Mouse (Mus musculus): ENCODE results near the gene Bub1b. TPM values are rescaled to one million over a fixed set of nuclear protein-coding genes. Genes with fewer than 3 reads are reported as not detected.
A peak's percentile ranks its signal among the peaks of the same experiment; 100 is the strongest.

Gene Bub1b
- polyA plus RNA-seq (2017; shearing (Covaris generic)) = 10 to 100 TPM; 11.4 to 18.8 TPM

- peak; percentile 99 for ATAC-seq
Observed at GRCm38 (mm10) chr2:118597673-118598568, at the start of gene Bub1b. Gene Bub1b (plus strand): TSS chr2:118598211.

DNA sequence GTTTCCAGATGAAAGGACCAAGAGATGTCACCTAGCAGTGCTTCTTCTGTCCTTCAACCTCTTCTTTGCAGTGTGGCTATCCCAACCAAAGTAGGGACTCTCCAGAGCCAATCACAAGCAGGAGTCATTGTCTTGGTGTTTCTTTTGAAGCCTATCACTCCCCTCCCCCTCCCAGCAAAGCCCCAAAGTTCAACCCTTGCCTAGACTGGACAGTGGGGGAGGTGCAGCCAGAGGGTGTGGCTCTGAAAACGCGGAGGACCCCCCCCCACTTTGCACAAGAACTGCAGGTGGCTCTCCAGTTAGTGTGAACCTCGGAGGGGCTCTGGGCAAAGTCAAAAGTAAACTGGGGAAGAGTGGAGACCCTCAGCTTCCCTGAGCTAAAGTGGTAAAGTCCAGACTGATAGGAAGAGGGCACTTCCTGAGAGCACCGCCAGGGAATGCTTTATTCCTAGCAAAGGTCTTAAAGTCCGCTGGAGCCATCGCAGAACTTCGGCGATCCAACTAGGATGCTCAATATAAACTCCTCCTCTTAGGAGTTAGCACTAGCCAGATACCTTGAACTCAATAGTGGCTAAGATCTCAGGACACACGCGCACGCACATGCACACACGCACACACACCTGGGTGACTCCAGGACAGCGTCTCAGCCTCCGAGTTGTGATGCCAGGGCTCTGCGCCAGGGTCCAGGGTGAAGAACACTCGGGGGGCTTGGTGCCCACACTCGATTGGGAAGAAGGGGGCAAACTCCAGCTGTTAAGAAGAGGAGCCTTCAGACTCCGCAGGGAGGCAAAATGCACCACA lies 49.4 kb upstream of the Bub1b start:
- ATAC-seq = no peak

GRCm38 (mm10) chr2:118549507-118550473 lies 48.2 kb upstream of the Bub1b start, which contains the start of gene Bmf:
Gene Bmf (minus strand): TSS chr2:118549687.
- no peak for ATAC-seq

- ATAC-seq = no peak
Observed at GRCm38 (mm10) chr2:118551606-118552005, 46.4 kb upstream of the Bub1b start.

- ATAC-seq = peak; percentile 86
Observed at GRCm38 (mm10) chr2:118554356-118554990, 43.5 kb upstream of the Bub1b start.

GRCm38 (mm10) chr2:118558426-118558825 lies 39.6 kb upstream of the Bub1b start:
- no peak for ATAC-seq

DNA sequence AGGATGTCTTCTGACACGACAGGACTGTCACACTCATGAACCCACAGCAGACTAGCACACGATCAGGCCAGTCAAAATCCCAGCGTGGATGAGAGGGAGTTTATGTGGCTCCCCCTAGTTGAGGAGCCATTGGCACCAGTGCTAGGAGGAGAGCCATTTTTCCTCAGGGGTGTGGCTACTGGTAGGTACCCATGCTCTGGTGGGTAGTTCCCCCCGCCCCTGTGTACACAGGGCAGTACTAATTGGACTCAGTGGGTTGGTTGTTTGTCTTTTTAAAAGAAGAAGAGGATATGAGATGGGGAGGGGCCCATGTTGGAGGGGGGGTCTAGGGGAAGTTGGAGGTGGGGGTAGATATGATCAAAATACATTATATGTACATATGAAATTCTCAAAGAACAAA lies 36.0 kb upstream of the Bub1b start:
- ATAC-seq = no peak

- ATAC-seq = no peak
Observed at GRCm38 (mm10) chr2:118562431-118562830, 35.6 kb upstream of the Bub1b start.

DNA sequence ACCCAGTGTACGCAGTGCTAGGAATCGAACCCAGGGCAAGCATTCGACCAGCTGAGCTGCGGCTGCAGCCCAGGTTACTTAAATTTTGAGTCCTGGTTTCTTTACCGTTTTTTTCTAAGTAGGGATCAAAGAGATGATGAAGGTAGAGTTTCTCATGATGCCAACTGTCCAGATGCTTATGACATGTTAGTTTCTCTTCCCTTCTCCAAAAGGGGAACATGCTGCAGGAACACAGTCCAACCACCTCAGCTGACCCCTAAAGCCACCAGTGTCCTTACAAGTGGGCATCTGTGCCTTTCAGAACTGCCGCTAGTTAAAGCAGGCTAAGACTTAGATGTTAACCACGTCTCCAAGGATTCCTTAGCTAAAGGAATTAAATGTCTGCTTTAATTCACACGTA lies 30.8 kb upstream of the Bub1b start:
- no peak for ATAC-seq

GRCm38 (mm10) chr2:118570939-118571338 lies 27.1 kb upstream of the Bub1b start:
- ATAC-seq = no peak

- ATAC-seq = no peak
Observed at GRCm38 (mm10) chr2:118572183-118572836, 25.7 kb upstream of the Bub1b start.

GRCm38 (mm10) chr2:118573135-118573534 lies 24.9 kb upstream of the Bub1b start:
- ATAC-seq = no peak

DNA sequence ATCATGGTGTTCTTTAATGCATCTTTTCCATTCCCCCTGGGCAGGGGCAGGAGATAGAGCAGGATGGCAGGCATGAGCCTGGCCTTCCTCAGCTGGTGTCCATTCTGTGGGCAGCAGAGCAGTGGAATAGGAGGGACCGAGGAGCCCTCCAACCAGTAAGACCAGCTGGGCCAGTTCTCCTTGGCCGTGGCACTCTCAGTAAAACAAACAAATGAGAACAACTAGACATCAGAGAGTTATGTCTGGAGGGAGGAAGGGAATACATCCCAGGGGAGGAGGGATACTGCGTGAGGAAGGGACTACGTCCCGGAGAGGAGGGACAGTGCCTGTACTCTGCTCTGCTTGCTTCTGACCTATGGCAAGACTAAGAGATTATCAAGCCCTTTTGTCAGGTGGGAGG lies 12.0 kb upstream of the Bub1b start:
- ATAC-seq = no peak

DNA sequence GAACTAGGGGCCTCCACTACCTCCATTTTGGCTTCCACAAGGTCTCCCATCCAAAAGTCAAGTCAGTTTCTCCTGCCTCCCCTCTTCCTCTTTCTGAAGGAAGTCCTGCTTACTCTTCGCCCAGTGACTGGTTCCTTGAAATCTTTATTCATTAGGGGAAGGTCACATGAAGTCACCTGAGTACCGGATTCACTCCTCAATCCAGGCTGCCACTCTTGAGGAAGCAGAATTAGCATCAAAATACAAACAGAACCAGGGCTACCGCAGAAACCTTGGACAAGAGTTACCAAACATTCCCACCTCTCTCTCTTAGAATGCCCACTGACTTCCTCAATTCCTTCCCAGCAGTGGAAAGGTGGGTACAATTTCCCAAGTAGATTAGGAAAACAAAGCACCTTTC lies 10.3 kb upstream of the Bub1b start:
- ATAC-seq = no peak

GRCm38 (mm10) chr2:118591083-118591482 lies 6.9 kb upstream of the Bub1b start:
- ATAC-seq = no peak

DNA sequence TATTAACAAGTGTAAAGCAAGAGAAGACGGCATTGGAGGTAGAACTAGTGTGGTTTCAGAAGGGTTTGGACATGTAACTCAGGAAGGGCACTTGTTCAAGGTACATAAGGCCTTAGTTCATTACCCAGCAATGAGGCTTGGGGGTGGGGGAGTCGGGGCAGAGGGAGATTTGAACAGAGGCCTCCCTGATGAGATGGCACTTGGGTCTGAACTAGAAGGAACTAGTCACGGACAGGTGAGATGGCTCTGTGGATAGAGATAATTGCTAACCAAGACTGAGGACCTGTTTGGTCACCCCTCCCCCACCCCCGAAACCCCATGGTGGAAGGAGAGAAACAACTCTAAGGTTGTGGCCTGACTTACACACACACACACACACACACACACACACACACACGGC lies 1.1 kb downstream of the Bub1b start:
- no peak for ATAC-seq

DNA sequence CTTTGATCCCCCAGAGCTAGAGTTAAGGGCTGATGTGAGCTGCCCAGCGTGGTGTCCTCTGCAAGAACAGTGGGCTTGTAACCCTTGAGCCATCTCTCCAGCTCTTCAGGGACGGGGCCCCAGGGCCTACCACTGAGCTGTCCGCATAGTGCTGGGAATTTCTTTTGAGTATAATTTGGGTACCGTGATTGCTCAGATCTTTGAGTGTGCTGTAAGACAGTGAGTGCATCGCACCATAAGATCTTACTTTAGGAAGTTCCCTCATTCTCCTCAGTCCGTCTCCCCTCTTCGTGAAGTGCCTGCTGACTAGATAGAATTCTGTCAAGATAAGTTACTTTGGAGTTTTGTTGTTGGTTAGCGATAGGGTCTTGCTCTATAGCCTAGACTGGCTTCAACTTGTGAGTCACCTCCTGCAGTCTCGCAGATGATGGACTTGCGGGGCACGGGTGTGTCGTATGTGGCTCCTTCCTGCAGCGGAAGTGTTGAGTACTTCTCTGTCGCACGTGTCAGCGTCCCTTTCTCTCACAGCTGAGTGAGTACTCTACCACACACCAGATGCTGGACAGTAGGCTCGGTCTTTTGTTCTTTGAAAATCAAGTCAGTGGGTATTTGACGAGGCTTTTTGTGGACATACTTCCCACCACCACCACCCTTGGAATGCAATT lies 3.7 kb downstream of the Bub1b start:
- ATAC-seq = no peak

- no peak for ATAC-seq
Observed at GRCm38 (mm10) chr2:118604091-118604490, 6.1 kb downstream of the Bub1b start.

DNA sequence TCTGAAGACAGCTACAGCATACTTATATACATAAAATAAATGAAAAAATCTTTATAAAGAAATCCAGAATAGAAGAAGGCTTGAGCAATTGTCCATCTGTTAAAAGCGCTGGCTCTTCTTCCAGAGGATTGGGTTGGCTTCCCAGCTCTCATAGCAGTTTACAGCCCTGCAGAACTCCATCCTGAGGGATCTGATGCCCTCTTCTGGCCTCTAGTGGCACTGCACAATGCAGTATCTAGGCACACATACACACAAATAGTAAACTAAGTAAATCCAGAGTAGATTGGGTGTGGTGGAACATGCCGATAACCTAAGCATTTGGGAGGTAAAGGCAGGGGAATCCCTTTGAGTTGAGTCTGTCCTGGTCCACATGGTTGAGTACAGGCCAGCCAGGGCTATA lies 8.0 kb downstream of the Bub1b start:
- no peak for ATAC-seq

DNA sequence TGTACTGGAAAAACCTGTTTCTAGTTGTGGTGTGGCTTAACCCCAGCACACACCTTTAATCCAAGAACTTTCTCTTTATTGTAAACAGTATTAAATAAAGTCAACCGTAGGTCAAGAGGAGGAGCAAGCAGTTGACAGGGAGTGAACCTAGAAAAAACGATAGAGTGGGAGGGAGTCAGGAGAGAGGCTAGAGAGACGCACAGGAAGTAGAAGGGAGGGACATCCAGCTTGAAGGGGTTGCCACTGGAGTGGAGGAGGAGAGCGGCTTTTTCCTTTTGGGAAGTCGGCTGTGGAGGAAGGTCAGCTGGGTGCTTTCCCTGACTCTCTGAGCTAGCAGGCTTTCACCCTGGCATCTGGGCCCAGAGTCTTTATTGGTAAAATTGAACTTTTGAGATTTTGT lies 9.0 kb downstream of the Bub1b start:
- no peak for ATAC-seq

DNA sequence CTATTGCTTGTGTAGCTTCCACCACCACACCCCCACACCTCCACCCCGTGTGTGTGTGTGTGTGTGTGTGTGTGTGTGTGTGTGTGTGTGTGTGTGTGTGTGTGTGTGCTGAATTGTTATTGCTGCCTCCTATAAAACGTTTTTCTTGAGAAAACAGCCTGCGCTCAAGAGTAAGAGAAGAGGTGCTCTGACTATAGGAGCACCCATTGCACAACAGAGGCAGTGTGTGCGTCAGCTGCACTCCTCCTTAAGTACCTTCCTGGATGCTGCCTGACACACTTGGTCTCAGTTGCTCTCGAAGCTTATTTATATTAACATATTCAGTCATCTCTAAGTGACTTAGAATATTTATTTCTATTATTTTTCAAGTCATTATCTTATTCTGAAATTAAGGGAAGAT lies 20.0 kb downstream of the Bub1b start:
- no peak for ATAC-seq
